In genomic region chr3:37488173-37488572, GRCm38 (mm10) we compare ENCODE assay signal across 30 mouse cellular contexts.
DNase-seq lines count a peak whose midpoint lies in the region; ATAC-seq and TF ChIP-seq lines count a peak whose summit lies in the region.
"Had no signal": no experiment of that assay in that cellular context is flagged by ENCODE, and none has a peak within 500 bp of the region (broad histone marks: within the 10 kb centered on the region; RNA-seq: fewer than 3 reads in every experiment).

No protein-coding gene starts in this region.

- H3K27me3 ChIP-seq in liver, embryonic 12.5 days (replicated peaks): no peaks in the 10 kb centered on the region
- H3K27me3 ChIP-seq in liver, embryonic 11.5 days (replicated peaks; ENCODE audit: control insufficient read depth, insufficient read depth, low read length): no peaks in the 10 kb centered on the region
- no peaks in the 10 kb centered on the region for H3K27me3 ChIP-seq in liver, embryonic 15.5 days
- H3K27me3 ChIP-seq: embryonic facial prominence, embryonic 13.5 days; heart, embryonic 12.5 days; heart, embryonic 15.5 days; hindbrain, embryonic 13.5 days had no signal

- TF ChIP-seq CTCF in layer of hippocampus, adult 2 months (conservative IDR thresholded peaks at IDR 0.05): no peak

- peak overlapping the region; percentile 69 for H3K27ac ChIP-seq in liver, embryonic 12.5 days
- no peak overlapping the region for H3K27ac ChIP-seq in liver, embryonic 11.5 days (ENCODE audit: low read depth, low read length)
- H3K27ac ChIP-seq in liver, embryonic 15.5 days (replicated peaks): no peak overlapping the region; the same call in 1 of the 2 replicates
- no peak overlapping the region for H3K27ac ChIP-seq in layer of hippocampus, adult 2 months
- H3K27ac ChIP-seq: embryonic facial prominence, embryonic 10.5 days; embryonic facial prominence, embryonic 13.5 days; forebrain, embryonic 10.5 days; gastrocnemius, adult 2 months; heart, embryonic 15.5 days; hindbrain, embryonic 10.5 days; hindbrain, embryonic 13.5 days had no signal

- H3K9ac ChIP-seq in liver, embryonic 12.5 days: no peak overlapping the region
- H3K9ac ChIP-seq in liver, embryonic 11.5 days (ENCODE audit: low read depth, low read length): no peak overlapping the region
- no peak overlapping the region for H3K9ac ChIP-seq in liver, embryonic 15.5 days
- H3K9ac ChIP-seq: embryonic facial prominence, embryonic 13.5 days; forebrain, postnatal 0 days; heart, embryonic 12.5 days; heart, embryonic 15.5 days; hindbrain, embryonic 13.5 days had no signal

- H3K36me3 ChIP-seq in liver, embryonic 12.5 days: no peaks in the 10 kb centered on the region
- H3K36me3 ChIP-seq in liver, embryonic 11.5 days (ENCODE audit: control insufficient read depth, insufficient read depth, low read length): no peaks in the 10 kb centered on the region
- H3K36me3 ChIP-seq in liver, embryonic 15.5 days (replicated peaks): no peaks in the 10 kb centered on the region
- H3K36me3 ChIP-seq: embryonic facial prominence, embryonic 10.5 days; embryonic facial prominence, embryonic 13.5 days; heart, embryonic 12.5 days; heart, embryonic 15.5 days; hindbrain, embryonic 10.5 days; hindbrain, embryonic 13.5 days had no signal

- DNase-seq in liver, embryonic 11.5 days (ENCODE audit: low spot score): no peak
- no peak for DNase-seq in left cerebral cortex, postnatal 10 days (ENCODE audit: extremely low spot score in 1 of 2, low spot score in 2 of 2)
- DNase-seq in layer of hippocampus, adult 2 months (ENCODE audit: low spot score in 2 of 2): no peak
- DNase-seq: adrenal gland, adult 8-10 months; adrenal gland, postnatal 25 days; cerebellum, adult 11-12 months; cerebellum, adult 8-10 months; cerebellum, postnatal 10 days; cerebellum, postnatal 36 days; embryo, embryonic 11 days; forebrain, postnatal 0 days; gastrocnemius, adult 2 months; gastrocnemius, postnatal 14 days; heart, adult 18-20 months; heart, postnatal 10 days; heart, postnatal 36 days had no signal

- peak; percentile 67 for ATAC-seq in liver, embryonic 12.5 days
- ATAC-seq in liver, embryonic 11.5 days (replicated peaks; ENCODE audit: low FRiP score): no peak
- ATAC-seq in liver, embryonic 15.5 days (ENCODE audit: insufficient read depth): peak; percentile 47
- ATAC-seq in megakaryocyte progenitor cell, adult 5-6 weeks (replicated peaks; ENCODE audit: poor library complexity): peak; percentile 31; the same call in 1 of the 2 replicates
- ATAC-seq: activated CD4-positive, CD25-positive, alpha-beta regulatory T cell, adult 4 months; forebrain, embryonic 14.5 days; forebrain, postnatal 0 days; hindbrain, embryonic 16.5 days had no signal

- intact Hi-C loops in left cerebral cortex, postnatal 10 days (cut with DNase I): no loop called here

- no peaks in the 10 kb centered on the region for H3K9me3 ChIP-seq in liver, embryonic 12.5 days (replicated peaks)
- no peaks in the 10 kb centered on the region for H3K9me3 ChIP-seq in liver, embryonic 11.5 days (ENCODE audit: control insufficient read depth, low read length)
- H3K9me3 ChIP-seq in liver, embryonic 15.5 days (replicated peaks): no peaks in the 10 kb centered on the region
- H3K9me3 ChIP-seq: embryonic facial prominence, embryonic 10.5 days; embryonic facial prominence, embryonic 13.5 days; forebrain, embryonic 10.5 days; heart, embryonic 12.5 days; heart, embryonic 15.5 days; hindbrain, embryonic 10.5 days; hindbrain, embryonic 13.5 days had no signal

- H3K4me1 ChIP-seq in liver, embryonic 12.5 days: peaks cover 37% of the 10 kb centered on the region
- H3K4me1 ChIP-seq in liver, embryonic 11.5 days (replicated peaks; ENCODE audit: control insufficient read depth, insufficient read depth, low read length): peaks cover 15% of the 10 kb centered on the region
- H3K4me1 ChIP-seq in liver, embryonic 15.5 days (replicated peaks): peaks cover 26% of the 10 kb centered on the region
- H3K4me1 ChIP-seq: embryonic facial prominence, embryonic 10.5 days; heart, embryonic 12.5 days; heart, embryonic 15.5 days; hindbrain, embryonic 10.5 days; hindbrain, embryonic 13.5 days had no signal

- H3K4me2 ChIP-seq in liver, embryonic 12.5 days: no peak overlapping the region
- no peak overlapping the region for H3K4me2 ChIP-seq in liver, embryonic 11.5 days
- H3K4me2 ChIP-seq in liver, embryonic 15.5 days: no peak overlapping the region
- H3K4me2 ChIP-seq: embryonic facial prominence, embryonic 13.5 days; heart, embryonic 12.5 days; heart, embryonic 15.5 days; hindbrain, embryonic 13.5 days had no signal

- no peak overlapping the region for H3K4me3 ChIP-seq in liver, embryonic 12.5 days
- H3K4me3 ChIP-seq in liver, embryonic 11.5 days (ENCODE audit: low read depth, low read length): no peak overlapping the region
- H3K4me3 ChIP-seq in liver, embryonic 15.5 days (replicated peaks): no peak overlapping the region
- no peak overlapping the region for H3K4me3 ChIP-seq in layer of hippocampus, adult 2 months
- H3K4me3 ChIP-seq: embryonic facial prominence, embryonic 10.5 days; embryonic facial prominence, embryonic 13.5 days; erythroblast, embryonic 14.5 days; forebrain, embryonic 10.5 days; gastrocnemius, adult 2 months; heart, embryonic 12.5 days; heart, embryonic 15.5 days; hindbrain, embryonic 10.5 days; hindbrain, embryonic 13.5 days had no signal
